Mouse (Mus musculus) forebrain, embryonic 11.5 days (tissue): ENCODE data around the gene Tff1. TPM values are rescaled to one million over a fixed set of nuclear protein-coding genes. Genes with fewer than 3 reads are reported as not detected.

Source experiments
- ATAC-seq: fragments of 200-750 bp; cut with Nextera tagmentation; replicated peaks from 2 replicates; pipeline ENCODE4 v1.8.0; 2017; ENCODE audit warnings: moderate TSS enrichment; ENCODE audit not compliant: low FRiP score
- DNase-seq: peaks from one replicate; pipeline ENCODE4 v3.0.0-alpha.2; 2017; ENCODE audit warnings: low spot score
- H3K27ac ChIP-seq: fragments of 300-500 bp; sonication (generic); 2 replicates; pipeline ENCODE4 v1.5.1; 2014; ENCODE audit warnings: low read depth, low read length
- H3K27me3 ChIP-seq: fragments of 300-500 bp; sonication (generic); 2 replicates; pipeline ENCODE4 v1.6.1; 2014; ENCODE audit warnings: mild to moderate bottlenecking, low read length, mixed read lengths; ENCODE audit not compliant: control insufficient read depth, insufficient read depth
- H3K36me3 ChIP-seq: fragments of 300-500 bp; sonication (generic); 2 replicates; pipeline ENCODE4 v1.6.1; 2014; ENCODE audit warnings: mild to moderate bottlenecking, low read length, moderate library complexity, mixed read lengths; ENCODE audit not compliant: control insufficient read depth, insufficient read depth
- H3K4me1 ChIP-seq: fragments of 300-500 bp; sonication (generic); replicated peaks from 2 replicates; pipeline ENCODE4 v1.6.1; 2014; ENCODE audit warnings: low read length, mixed read lengths; ENCODE audit not compliant: control insufficient read depth, insufficient read depth
- H3K4me2 ChIP-seq: fragments of 300-500 bp; sonication (generic); 2 replicates; pipeline ENCODE4 v1.6.1; 2014; ENCODE audit warnings: low read depth, mild to moderate bottlenecking, low read length, moderate library complexity, mixed read lengths; ENCODE audit not compliant: severe bottlenecking
- H3K4me3 ChIP-seq: fragments of 300-500 bp; sonication (generic); 2 replicates; pipeline ENCODE4 v1.5.1; 2014; ENCODE audit warnings: low read depth, low read length
- H3K9ac ChIP-seq: fragments of 300-500 bp; sonication (generic); 2 replicates; pipeline ENCODE4 v1.6.1; 2014; ENCODE audit warnings: low read length
- H3K9me3 ChIP-seq: fragments of 300-500 bp; sonication (generic); 2 replicates; pipeline ENCODE4 v1.6.1; 2016; ENCODE audit warnings: low read length, mixed read lengths; ENCODE audit not compliant: control insufficient read depth
- WGBS: fragments of 180-500 bp; shearing (Covaris S2); extraction: QIAGEN DNeasy Blood & Tissue Kit; methylation state at CpG from one replicate; pipeline ENCODE4 v1.1.7; 2014; 5-methylcytosine and 5-hydroxymethylcytosine counted together
- polyA plus RNA-seq: library from polyadenylated mRNA; unstranded; fragments of >200 nt; fragmentation: Nextera tagmentation; extraction: Ambion mirVana; gene quantifications from 2 replicates; pipeline ENCODE4 v1.2.1, GENCODE M21; 2014

Gene Tff1
- polyA plus RNA-seq, 1 experiment from 2014 or later, result not detected

GRCm38 (mm10) chr17:31169796-31170195 lies 4.7 kb upstream of the Tff1 start:
- ATAC-seq (no peak), DNase-seq (no peak)
- Histone ChIP-seq H3K4me3 (no peak overlapping the region), H3K27me3 (no peaks in the 10 kb centered on the region), H3K36me3 (no peaks in the 10 kb centered on the region), H3K4me2 (no peak overlapping the region), H3K4me1 (no peaks in the 10 kb centered on the region), H3K9me3 (no peaks in the 10 kb centered on the region), H3K27ac (no peak overlapping the region), H3K9ac (no peak overlapping the region)
- WGBS, result 88% methylated on average over 5 of the region's 5 CpGs

DNA sequence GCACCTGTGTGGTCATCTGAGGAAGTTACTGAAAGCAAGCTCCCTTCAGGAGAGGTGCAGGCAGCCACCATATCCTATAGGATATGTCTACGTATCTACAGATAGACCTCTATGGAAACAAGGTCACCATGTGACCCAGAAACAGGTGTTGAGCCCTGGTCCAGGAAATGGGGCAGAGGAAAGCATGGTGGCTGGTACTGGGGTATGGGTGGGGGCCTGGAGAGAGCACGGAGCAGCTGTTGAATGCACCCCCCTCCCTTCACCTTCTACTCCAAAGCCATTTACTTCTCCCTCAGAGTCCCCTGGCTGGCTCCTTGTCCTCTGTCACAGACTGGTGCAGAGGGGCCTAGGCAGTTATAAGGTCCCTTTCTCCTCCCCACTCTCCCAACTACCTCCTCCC lies 1.3 kb downstream of the Tff1 start:
- ATAC-seq (no peak), DNase-seq (no peak)
- H3K9ac ChIP-seq, result no peak overlapping the region
- no peak overlapping the region for H3K4me3 ChIP-seq
- no peaks in the 10 kb centered on the region for H3K27me3 ChIP-seq
- 86% methylated on average over 2 of the region's 2 CpGs for WGBS
- no peaks in the 10 kb centered on the region for H3K36me3 ChIP-seq
- H3K9me3 ChIP-seq, result no peaks in the 10 kb centered on the region
- H3K27ac ChIP-seq, result no peak overlapping the region
- H3K4me2 ChIP-seq, result no peak overlapping the region
- no peaks in the 10 kb centered on the region for H3K4me1 ChIP-seq

DNA sequence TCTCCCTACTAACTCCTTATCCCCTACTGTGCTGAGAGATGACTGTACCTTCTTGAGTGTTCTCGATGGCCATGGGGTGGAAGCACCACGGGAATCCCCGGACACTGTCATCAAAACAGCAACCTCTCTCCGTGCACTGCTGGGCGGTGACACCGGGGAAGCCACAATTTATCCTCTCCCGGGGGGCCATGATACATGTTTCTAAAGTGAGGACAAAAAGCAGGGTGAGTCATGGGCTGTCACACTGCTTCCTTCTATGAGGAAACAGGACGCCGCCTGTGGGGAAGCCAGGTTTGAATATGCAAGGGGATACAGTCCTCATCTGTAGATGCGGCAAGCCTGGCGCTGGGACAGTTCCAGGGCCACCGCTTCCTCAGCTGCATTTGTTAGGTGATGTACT lies 2.5 kb downstream of the Tff1 start:
- Histone ChIP-seq H3K9ac (no peak overlapping the region), H3K36me3 (no peaks in the 10 kb centered on the region), H3K27ac (no peak overlapping the region), H3K4me2 (no peak overlapping the region), H3K27me3 (no peaks in the 10 kb centered on the region), H3K4me1 (no peaks in the 10 kb centered on the region), H3K9me3 (no peaks in the 10 kb centered on the region), H3K4me3 (no peak overlapping the region)
- ATAC-seq (no peak), DNase-seq (no peak)
- WGBS, result 92% methylated on average over 12 of the region's 12 CpGs

- H3K27me3 ChIP-seq, result no peaks in the 10 kb centered on the region
- H3K4me1 ChIP-seq, result no peaks in the 10 kb centered on the region
- no peak for DNase-seq
- no peak overlapping the region for H3K27ac ChIP-seq
- no peak overlapping the region for H3K4me2 ChIP-seq
- no peak overlapping the region for H3K9ac ChIP-seq
- no peaks in the 10 kb centered on the region for H3K9me3 ChIP-seq
- no peak for ATAC-seq
- H3K36me3 ChIP-seq, result no peaks in the 10 kb centered on the region
- no peak overlapping the region for H3K4me3 ChIP-seq
- WGBS, result 68% methylated on average over 4 of the region's 4 CpGs
Measured at GRCm38 (mm10) chr17:31160291-31160690, 4.8 kb downstream of the Tff1 start.

DNA sequence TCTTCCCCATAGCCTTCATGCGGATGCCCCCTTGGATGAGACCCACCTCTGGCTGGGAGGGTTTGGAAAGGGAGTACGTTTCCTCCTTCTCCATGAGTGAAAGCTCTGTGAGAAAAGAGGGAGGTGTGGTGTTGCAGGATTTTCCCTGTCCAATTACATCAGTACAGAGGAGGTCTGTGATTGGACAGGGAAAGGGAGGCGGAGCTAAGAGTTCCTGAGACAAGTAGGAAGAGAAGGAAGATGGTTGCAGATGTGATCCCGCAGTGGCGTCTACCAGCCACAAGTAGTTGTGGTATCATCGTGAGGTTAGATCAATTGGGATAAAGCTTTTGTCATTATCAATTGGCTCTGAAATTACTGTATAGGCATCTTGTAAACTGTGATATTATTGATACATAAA lies 7.2 kb downstream of the Tff1 start:
- Histone ChIP-seq H3K4me3 (no peak overlapping the region), H3K27me3 (no peaks in the 10 kb centered on the region), H3K9me3 (no peaks in the 10 kb centered on the region), H3K4me1 (no peaks in the 10 kb centered on the region), H3K36me3 (no peaks in the 10 kb centered on the region), H3K4me2 (no peak overlapping the region), H3K27ac (no peak overlapping the region), H3K9ac (no peak overlapping the region)
- 80% methylated on average over 6 of the region's 6 CpGs for WGBS
- no peak for ATAC-seq
- DNase-seq, result no peak

DNA sequence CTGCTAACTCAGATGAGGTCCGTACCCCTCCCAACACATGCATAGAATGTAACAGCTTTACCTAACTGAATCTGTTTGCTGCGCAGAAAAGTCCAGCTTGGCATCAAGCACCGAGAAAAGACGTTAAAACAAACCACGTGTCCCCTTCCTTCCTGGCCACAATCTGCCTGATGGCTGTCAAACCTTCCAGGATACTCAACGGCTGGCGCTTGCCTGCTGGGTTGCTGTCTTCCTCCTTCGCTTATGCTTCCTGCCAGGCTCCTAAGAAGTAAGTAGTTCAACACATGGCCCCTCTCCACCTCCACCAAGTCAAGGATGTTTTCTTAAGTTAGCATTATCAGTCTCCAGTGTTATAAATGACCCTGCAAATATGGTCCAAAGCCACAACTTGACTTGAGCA lies 11.3 kb downstream of the Tff1 start:
- WGBS, result 86% methylated on average over 8 of the region's 8 CpGs
- Histone ChIP-seq H3K36me3 (no peaks in the 10 kb centered on the region), H3K4me1 (no peaks in the 10 kb centered on the region), H3K27ac (no peak overlapping the region), H3K4me3 (no peak overlapping the region), H3K27me3 (no peaks in the 10 kb centered on the region), H3K9ac (no peak overlapping the region), H3K9me3 (no peaks in the 10 kb centered on the region), H3K4me2 (no peak overlapping the region)
- ATAC-seq (no peak), DNase-seq (no peak)

GRCm38 (mm10) chr17:31152966-31153499 lies 12.0 kb downstream of the Tff1 start:
- Histone ChIP-seq H3K36me3 (no peaks in the 10 kb centered on the region), H3K4me3 (no peak overlapping the region), H3K4me2 (no peak overlapping the region), H3K4me1 (no peaks in the 10 kb centered on the region), H3K27ac (no peak overlapping the region), H3K9me3 (no peaks in the 10 kb centered on the region), H3K27me3 (no peaks in the 10 kb centered on the region), H3K9ac (no peak overlapping the region)
- DNase-seq (no peak), ATAC-seq (no peak)
- 88% methylated on average over 9 of the region's 9 CpGs for WGBS

DNA sequence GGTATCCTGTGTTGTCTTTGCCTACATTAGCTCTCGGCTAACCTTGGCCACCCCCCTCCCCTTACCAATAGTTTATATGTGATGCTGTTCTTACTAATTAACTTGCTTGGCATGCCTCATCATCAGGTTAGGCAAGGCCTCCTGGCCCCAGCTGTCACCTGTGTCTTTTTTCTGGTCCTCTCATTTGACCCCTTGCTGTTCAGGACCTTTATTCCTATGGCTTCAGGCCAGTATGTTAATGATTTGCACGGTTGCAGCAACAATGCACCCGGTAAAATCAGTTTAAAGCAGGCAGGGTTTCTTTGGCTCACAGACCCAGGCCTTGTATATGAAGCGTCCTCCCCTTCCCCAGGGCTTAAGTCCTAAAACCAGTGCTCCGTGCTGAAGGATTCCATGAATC lies 12.6 kb downstream of the Tff1 start:
- Histone ChIP-seq H3K9me3 (no peaks in the 10 kb centered on the region), H3K27me3 (no peaks in the 10 kb centered on the region), H3K4me1 (no peaks in the 10 kb centered on the region), H3K36me3 (no peaks in the 10 kb centered on the region), H3K4me3 (no peak overlapping the region), H3K9ac (no peak overlapping the region), H3K27ac (no peak overlapping the region), H3K4me2 (no peak overlapping the region)
- no peak for DNase-seq
- 58% methylated on average over 5 of the region's 5 CpGs for whole genome bisulfite sequencing
- no peak for ATAC-seq

DNA sequence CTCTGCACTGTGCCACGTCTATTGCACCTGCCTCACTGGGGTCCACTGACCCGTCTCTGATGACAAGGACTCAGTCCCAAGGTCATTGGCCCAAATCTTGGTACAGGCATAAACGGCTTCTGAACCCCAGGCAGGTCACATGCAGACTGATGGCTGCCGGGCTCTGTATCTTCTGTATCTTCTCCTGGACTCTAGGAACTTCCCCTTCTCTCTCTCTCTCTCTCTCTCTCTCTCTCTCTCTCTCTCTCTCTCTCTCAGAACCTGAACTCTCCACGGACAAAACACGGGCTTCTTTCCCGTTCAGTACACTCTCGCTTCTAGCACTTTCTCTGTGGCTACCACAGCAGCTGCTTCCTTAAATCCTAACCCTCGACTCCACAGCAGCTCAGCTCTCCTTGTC lies 19.1 kb downstream of the Tff1 start:
- ATAC-seq, result no peak
- H3K27ac ChIP-seq, result no peak overlapping the region
- 84% methylated on average over 9 of the region's 9 CpGs for WGBS

More for the DNA sequence above, 19.1 kb downstream of the Tff1 start:
- Histone ChIP-seq H3K9me3 (no peaks in the 10 kb centered on the region), H3K4me1 (no peaks in the 10 kb centered on the region), H3K36me3 (no peaks in the 10 kb centered on the region), H3K4me3 (no peak overlapping the region), H3K9ac (no peak overlapping the region), H3K4me2 (no peak overlapping the region), H3K27me3 (no peaks in the 10 kb centered on the region)
- no peak for DNase-seq
